In genomic region chr1:111660099-111660670, GRCm38 (mm10) we compare ENCODE assay signal across 8 mouse cellular contexts.
A peak's percentile ranks its signal among the peaks of the same experiment; 100 is the strongest.
DNase-seq lines count a peak whose midpoint lies in the region; ATAC-seq and TF ChIP-seq lines count a peak whose summit lies in the region.

No protein-coding gene starts in this region.

- DNase-seq in frontal cortex, adult 2 months (ENCODE audit: extremely low spot score in 1 of 2, low spot score in 1 of 2), result peak; percentile 4 to 83
- DNase-seq in frontal cortex, postnatal 10 days (ENCODE audit: low spot score in 2 of 2), result no peak
- DNase-seq in lung, embryonic 14.5 days, result peak; percentile 79
- DNase-seq in lung, adult 2 months, result no peak
- peak; percentile 3 for DNase-seq in c-Kit-positive CD71-positive TER-119-positive erythroid progenitor cells, embryonic 14.5 days (ENCODE audit: low spot score)
- DNase-seq in layer of hippocampus, adult 2 months (ENCODE audit: low spot score in 2 of 2), result peak; percentile 26 to 60
- DNase-seq in thymus, postnatal 14 days, result no peak
- DNase-seq in heart, adult 11 months, result no peak

- H3K4me1 ChIP-seq in lung, embryonic 14.5 days (ENCODE audit: insufficient read depth), result no peaks in the 10 kb centered on the region
- no peaks in the 10 kb centered on the region for H3K4me1 ChIP-seq in lung, adult 2 months (ENCODE audit: control insufficient read depth, insufficient read depth, low read length)

- no peaks in the 10 kb centered on the region for H3K27me3 ChIP-seq in lung, embryonic 14.5 days (ENCODE audit: insufficient read depth, low read length)

- no peak overlapping the region for H3K4me3 ChIP-seq in lung, embryonic 14.5 days (ENCODE audit: low read depth, low read length)
- no peak overlapping the region for H3K4me3 ChIP-seq in lung, adult 2 months (replicated peaks; ENCODE audit: extremely low read depth, low read depth, low read length)
- H3K4me3 ChIP-seq in layer of hippocampus, adult 2 months, result no peak overlapping the region

- WGBS in lung, embryonic 14.5 days, result 4% methylated on average over 2 of the region's 2 CpGs
- 6% methylated on average over 2 of the region's 2 CpGs for WGBS in lung, adult 2 months

- no peak for ATAC-seq in lung, embryonic 14.5 days (ENCODE audit: insufficient read depth)

- no peaks in the 10 kb centered on the region for H3K9me3 ChIP-seq in lung, embryonic 14.5 days (ENCODE audit: low read depth, low read length)

- no peak overlapping the region for H3K27ac ChIP-seq in lung, embryonic 14.5 days (ENCODE audit: low read depth)
- no peak overlapping the region for H3K27ac ChIP-seq in layer of hippocampus, adult 2 months

- TF ChIP-seq POLR2A in lung, adult 2 months (IDR thresholded peaks at IDR 0.05; ENCODE audit: borderline replicate concordance, extremely low read depth, low read depth, low read length), result no peak

- H3K9ac ChIP-seq in lung, embryonic 14.5 days, result no peak overlapping the region

- no peaks in the 10 kb centered on the region for H3K36me3 ChIP-seq in lung, embryonic 14.5 days (ENCODE audit: insufficient read depth)

- peak; percentile 75 for TF ChIP-seq CTCF in lung, embryonic 14.5 days (IDR thresholded peaks at IDR 0.05; ENCODE audit: low read depth)
- TF ChIP-seq CTCF in lung, adult 2 months (IDR thresholded peaks at IDR 0.05; ENCODE audit: insufficient read depth, low read length), result no peak
- peak; percentile 94 for TF ChIP-seq CTCF in layer of hippocampus, adult 2 months (conservative IDR thresholded peaks at IDR 0.05)

- no peak overlapping the region for H3K4me2 ChIP-seq in lung, embryonic 14.5 days

Comparison
In these comparisons a context has a peak if more than half of its experiments do, and no peak if none do; other contexts are left out.
1. DNase-seq: peak in frontal cortex, adult 2 months (2 of 2), lung, embryonic 14.5 days (single experiment), c-Kit-positive CD71-positive TER-119-positive erythroid progenitor cells, embryonic 14.5 days (single experiment) and layer of hippocampus, adult 2 months (2 of 2); none in frontal cortex, postnatal 10 days (0 of 2), lung, adult 2 months (single experiment), thymus, postnatal 14 days (single experiment) and heart, adult 11 months (single experiment).